In the genomic region with DNA sequence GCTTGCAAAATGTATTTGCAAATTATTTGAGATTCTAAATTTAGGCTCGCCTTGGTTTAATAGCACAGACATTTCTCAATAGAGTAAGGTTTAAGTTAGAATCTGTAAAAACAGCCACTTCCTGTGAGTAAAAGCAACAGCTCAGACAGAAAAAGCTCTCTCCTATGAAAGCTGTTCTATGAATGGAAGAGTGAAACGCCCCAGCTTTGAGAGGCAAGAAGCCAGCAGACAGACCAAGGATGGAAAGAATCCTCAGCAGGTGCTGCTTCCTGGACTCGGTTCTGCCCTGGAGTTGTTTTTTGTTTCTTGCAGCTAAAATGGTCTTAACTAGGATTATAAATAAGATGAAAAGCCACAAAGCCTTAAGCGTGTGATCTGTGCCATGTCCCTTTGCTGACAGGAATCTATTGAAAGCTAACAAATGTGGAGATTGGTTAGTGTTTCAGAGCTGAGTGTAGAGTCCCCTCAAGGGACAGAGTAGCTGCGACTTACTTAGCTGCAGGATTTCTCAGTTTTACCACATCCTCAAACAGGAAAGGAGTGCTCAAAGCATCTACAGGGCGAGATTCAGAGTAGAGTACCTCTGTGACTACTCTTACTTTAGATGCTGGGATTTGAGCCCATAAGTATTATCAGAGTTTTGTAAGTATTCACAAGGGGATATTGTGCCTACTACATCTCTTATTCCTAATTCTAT, we compare ENCODE assay signal across 19 mouse cellular contexts. TPM values are rescaled to one million over a fixed set of nuclear protein-coding genes. Genes with fewer than 3 reads are reported as not detected.
DNase-seq lines count a peak whose midpoint lies in the region; ATAC-seq and TF ChIP-seq lines count a peak whose summit lies in the region.
"Had no signal": no experiment of that assay in that cellular context is flagged by ENCODE, and none has a peak within 500 bp of the region (broad histone marks: within the 10 kb centered on the region; RNA-seq: fewer than 3 reads in every experiment).

No protein-coding gene starts in this region.

- peak; percentile 58 for ATAC-seq in CD4-positive, CD25-positive, alpha-beta regulatory T cell, adult 4 months
- ATAC-seq: hindbrain, embryonic 16.5 days had no signal

- peak overlapping the region; percentile 74 for H3K27ac ChIP-seq in layer of hippocampus, adult 2 months
- H3K27ac ChIP-seq: limb, embryonic 12.5 days; liver, embryonic 14.5 days; stomach, postnatal 0 days had no signal

- no peak for DNase-seq in layer of hippocampus, adult 2 months (ENCODE audit: low spot score in 2 of 2)
- no peak for DNase-seq in layer of hippocampus, adult 11-12 months (ENCODE audit: low spot score)
- peak; percentile 3 for DNase-seq in Muller cell, postnatal 12 days (ENCODE audit: inconsistent ontology term)
- peak; percentile 33 to 45 for DNase-seq in right cerebral cortex, adult 2 months (ENCODE audit: low spot score in 2 of 2)
- DNase-seq in lung, postnatal 25 days (ENCODE audit: low spot score): no peak
- DNase-seq in heart, postnatal 10 days: no peak
- DNase-seq: cerebellum, postnatal 10 days; embryo, embryonic 11 days; kidney, adult 2 months; kidney, postnatal 25 days; thymus, postnatal 14 days had no signal

- no peak for TF ChIP-seq CTCF in layer of hippocampus, adult 2 months (conservative IDR thresholded peaks at IDR 0.05)

- H3K4me3 ChIP-seq in layer of hippocampus, adult 2 months: no peak overlapping the region
- H3K4me3 ChIP-seq: erythroblast, embryonic 14.5 days; limb, embryonic 12.5 days had no signal

- intact Hi-C loops in heart, postnatal 10 days (cut with DNase I): no loop called here

RNA-seq across cellular contexts. Expression of a gene that starts 23.3 kb away (rescaled TPM):
- total RNA-seq in layer of hippocampus, adult 2 months (2021): 10 to 100 TPM; 39.3 to 42.4 TPM
- polyA plus RNA-seq in CD4-positive, CD25-positive, alpha-beta regulatory T cell, adult 4 months (2017; shearing (Covaris generic)): not detected
- total RNA-seq in heart, postnatal 10 days (2021): 1 to 10 TPM; 1.7 to 3.8 TPM
- total RNA-seq: megakaryocyte progenitor cell, adult 5-6 weeks had no signal
- polyA plus RNA-seq: erythroblast, embryonic 14.5 days; G1E had no signal

RNA-seq across cellular contexts. Expression of a gene that starts 45.0 kb away (rescaled TPM):
- 10 to 100 TPM; 39.5 to 41.3 TPM for total RNA-seq in layer of hippocampus, adult 2 months (2021)
- polyA plus RNA-seq in CD4-positive, CD25-positive, alpha-beta regulatory T cell, adult 4 months (2017; shearing (Covaris generic)): 10 to 100 TPM; 23.6 to 28.9 TPM
- 10 to 100 TPM; 62.4 to 71.9 TPM for total RNA-seq in heart, postnatal 10 days (2021)

Comparison
In these comparisons a context has a peak if more than half of its experiments do, and no peak if none do; other contexts are left out.
1. DNase-seq: peak in Muller cell, postnatal 12 days (single experiment) and right cerebral cortex, adult 2 months (2 of 2); none in layer of hippocampus, adult 2 months (0 of 2), layer of hippocampus, adult 11-12 months (single experiment), lung, postnatal 25 days (single experiment) and heart, postnatal 10 days (0 of 2).
2. RNA of a gene that starts 23.3 kb away (total RNA-seq): 39.3 to 42.4 TPM in layer of hippocampus, adult 2 months; 1.7 to 3.8 TPM in heart, postnatal 10 days; every median in the first group is over 4 times any median in the second.